Mouse (Mus musculus): ENCODE data around the gene Grcc10. TPM values are rescaled to one million over a fixed set of nuclear protein-coding genes. Genes with fewer than 3 reads are reported as not detected.
A peak's percentile ranks its signal among the peaks of the same experiment; 100 is the strongest.

Grcc10 gene
- 406 and 416 TPM in 2 replicates for polyA plus RNA-seq (2015; fragmentation: Nextera tagmentation; extraction: Ambion mirVana)

- peak within 1 kb of the TSS; percentile 63 for H3K4me3 ChIP-seq
- H3K9me3 ChIP-seq, result no peaks in the 10 kb centered on the region
- peak within 1 kb of the TSS; percentile 89 for H3K9ac ChIP-seq
- H3K4me1 ChIP-seq, result peaks cover 37% of the 10 kb centered on the region
- peak; percentile 86 for ATAC-seq (ENCODE audit: borderline replicate concordance, extremely low read depth, low FRiP score, low TSS enrichment)
- WGBS, result 0% methylated on average over 41 of the region's 41 CpGs
- peaks cover 27% of the 10 kb centered on the region for H3K36me3 ChIP-seq
- peak within 1 kb of the TSS; percentile 99 for H3K27ac ChIP-seq
- peak within 1 kb of the TSS; percentile 84 for H3K4me2 ChIP-seq
- no peaks in the 10 kb centered on the region for H3K27me3 ChIP-seq
Measured at GRCm38 (mm10) chr6:124740888-124741761, at the start of gene Grcc10. Grcc10 (minus strand) TSS chr6:124741374.

DNA sequence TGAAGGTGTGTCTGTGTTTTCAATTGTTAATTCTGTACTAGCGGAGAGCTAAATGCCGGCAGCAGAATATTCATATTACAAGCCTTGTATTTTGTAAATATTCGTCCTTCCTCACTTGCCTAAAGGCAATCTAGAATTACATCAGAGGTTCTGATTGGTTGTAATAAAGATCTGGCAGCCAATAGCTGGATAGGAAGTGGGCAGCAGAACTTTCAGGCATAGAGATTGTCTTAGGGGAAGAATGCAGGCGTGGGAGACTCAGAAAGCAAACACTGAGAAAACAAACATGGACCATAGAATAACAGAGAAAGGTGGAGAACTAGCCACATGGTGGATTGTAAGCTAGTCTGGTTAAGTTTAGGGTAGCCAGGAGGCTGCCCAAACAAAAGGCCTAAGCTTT lies 48.9 kb upstream of the Grcc10 start:
- H3K27ac ChIP-seq, result no peak overlapping the region
- no peak overlapping the region for H3K4me3 ChIP-seq
- 48% methylated on average over 4 of the region's 4 CpGs for WGBS
- H3K4me1 ChIP-seq, result no peaks in the 10 kb centered on the region
- no peaks in the 10 kb centered on the region for H3K27me3 ChIP-seq
- H3K36me3 ChIP-seq, result no peaks in the 10 kb centered on the region
- H3K9ac ChIP-seq, result no peak overlapping the region
- no peaks in the 10 kb centered on the region for H3K9me3 ChIP-seq
- ATAC-seq (ENCODE audit: borderline replicate concordance, extremely low read depth, low FRiP score, low TSS enrichment), result no peak
- no peak overlapping the region for H3K4me2 ChIP-seq

DNA sequence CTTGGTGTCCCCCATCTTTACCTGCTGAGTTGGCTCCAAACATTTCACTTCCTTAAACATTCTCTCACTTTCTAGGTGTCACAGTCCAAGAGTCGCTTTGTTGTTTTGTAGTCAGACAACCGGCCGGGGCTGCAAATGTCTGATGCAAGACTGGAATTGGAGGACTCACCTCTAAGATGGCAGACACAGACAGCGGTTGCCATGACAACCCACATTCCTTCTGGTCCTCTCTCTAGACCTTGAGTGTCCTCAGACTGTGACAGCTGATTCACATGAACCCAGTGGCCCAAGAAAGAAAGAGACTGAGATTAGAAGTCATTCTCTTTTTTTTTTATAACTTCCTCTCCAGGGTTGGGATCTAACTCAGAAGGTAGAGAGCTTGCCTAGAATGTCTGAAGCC lies 48.3 kb upstream of the Grcc10 start:
- 69% methylated on average over 4 of the region's 4 CpGs for WGBS
- no peaks in the 10 kb centered on the region for H3K4me1 ChIP-seq

DNA sequence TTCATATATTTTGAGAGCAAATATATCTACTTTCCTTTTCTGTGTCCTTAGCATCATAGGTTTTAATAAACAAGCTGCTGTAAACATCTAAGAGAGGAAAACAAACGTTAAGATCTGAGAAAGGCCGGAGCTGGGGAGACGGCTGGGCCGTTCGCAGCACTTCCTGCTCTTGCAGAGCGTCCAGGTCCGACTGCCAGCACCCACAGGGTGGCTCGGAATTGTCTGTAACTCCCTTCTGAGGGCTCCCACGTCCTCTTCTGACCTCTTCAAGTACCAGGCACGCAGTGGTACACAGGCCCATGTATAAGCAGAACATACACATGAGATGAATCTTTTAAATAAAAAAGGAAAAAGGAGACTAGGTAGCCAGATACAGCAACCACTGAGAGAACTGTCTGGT lies 46.5 kb upstream of the Grcc10 start:
- WGBS, result 62% methylated on average over 10 of the region's 10 CpGs
- Histone ChIP-seq H3K9me3 (no peaks in the 10 kb centered on the region), H3K4me2 (no peak overlapping the region), H3K27ac (no peak overlapping the region), H3K4me3 (no peak overlapping the region), H3K4me1 (0 out of 2 replicates have a peak, but pooled peaks cover 3% of the 10 kb centered on the region), H3K9ac (no peak overlapping the region), H3K27me3 (no peaks in the 10 kb centered on the region), H3K36me3 (no peaks in the 10 kb centered on the region)
- ATAC-seq (ENCODE audit: borderline replicate concordance, extremely low read depth, low FRiP score, low TSS enrichment), result no peak

More for the DNA sequence above, 48.3 kb upstream of the Grcc10 start:
- no peak for ATAC-seq (ENCODE audit: borderline replicate concordance, extremely low read depth, low FRiP score, low TSS enrichment)
- Histone ChIP-seq H3K27me3 (no peaks in the 10 kb centered on the region), H3K4me2 (no peak overlapping the region), H3K9ac (no peak overlapping the region), H3K36me3 (no peaks in the 10 kb centered on the region), H3K9me3 (no peaks in the 10 kb centered on the region), H3K4me3 (no peak overlapping the region), H3K27ac (no peak overlapping the region; the same call in 1 of the 2 replicates)

DNA sequence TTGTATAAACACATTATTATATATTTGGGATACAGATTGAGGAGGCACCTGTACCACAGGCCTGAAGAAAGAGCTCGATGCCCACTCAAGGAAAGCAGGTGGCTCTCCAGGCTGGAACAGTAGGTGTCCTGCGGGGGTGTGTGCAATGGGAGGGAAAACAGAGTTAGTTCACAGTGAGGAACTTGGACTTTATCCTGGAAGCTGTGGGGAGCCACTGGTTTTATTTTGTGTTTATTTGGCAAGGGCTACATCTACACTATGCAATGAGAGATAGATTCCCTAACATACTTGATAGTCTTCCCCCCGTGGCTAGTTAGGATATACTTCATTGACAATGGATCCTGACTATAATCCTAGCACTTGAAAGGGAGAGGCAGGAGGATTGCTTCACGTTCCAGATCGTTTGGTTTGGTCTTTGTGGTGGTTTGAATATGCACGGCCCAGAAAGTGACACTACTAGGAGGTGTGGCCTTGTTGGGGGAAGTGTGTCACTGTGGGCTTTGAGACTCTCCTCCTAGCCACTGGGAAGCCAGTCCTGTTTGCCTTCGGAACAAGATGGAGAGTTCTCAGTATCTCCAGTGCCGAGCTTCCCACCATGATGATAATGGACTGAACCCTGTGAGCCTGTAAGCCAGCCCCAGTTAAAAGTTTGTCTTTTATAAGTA lies 45.7 kb upstream of the Grcc10 start:
- 45% methylated on average over 8 of the region's 8 CpGs for WGBS
- H3K4me2 ChIP-seq, result no peak overlapping the region

GRCm38 (mm10) chr6:124782436-124782835 lies 41.3 kb upstream of the Grcc10 start:
- Histone ChIP-seq H3K9ac (no peak overlapping the region), H3K4me2 (peak overlapping the region; percentile 36), H3K4me1 (peaks cover 17% of the 10 kb centered on the region), H3K36me3 (no peaks in the 10 kb centered on the region), H3K27me3 (peaks cover 12% of the 10 kb centered on the region), H3K4me3 (peak overlapping the region; percentile 27), H3K27ac (no peak overlapping the region), H3K9me3 (no peaks in the 10 kb centered on the region)
- peak; percentile 50; the same call in 1 of the 2 replicates for ATAC-seq (ENCODE audit: borderline replicate concordance, extremely low read depth, low FRiP score, low TSS enrichment)
- 20% methylated on average over 6 of the region's 6 CpGs for WGBS

More for the DNA sequence above, 45.7 kb upstream of the Grcc10 start:
- H3K4me3 ChIP-seq, result no peak overlapping the region
- no peaks in the 10 kb centered on the region for H3K9me3 ChIP-seq
- ATAC-seq (ENCODE audit: borderline replicate concordance, extremely low read depth, low FRiP score, low TSS enrichment), result no peak
- H3K36me3 ChIP-seq, result no peaks in the 10 kb centered on the region
- 0 out of 2 replicates have a peak, but pooled peaks cover 6% of the 10 kb centered on the region for H3K4me1 ChIP-seq
- no peak overlapping the region for H3K9ac ChIP-seq
- H3K27me3 ChIP-seq, result no peaks in the 10 kb centered on the region
- no peak overlapping the region for H3K27ac ChIP-seq

GRCm38 (mm10) chr6:124780917-124781316 lies 39.7 kb upstream of the Grcc10 start:
- Histone ChIP-seq H3K9me3 (no peaks in the 10 kb centered on the region), H3K4me1 (peaks cover 17% of the 10 kb centered on the region), H3K9ac (no peak overlapping the region), H3K4me3 (no peak overlapping the region), H3K4me2 (no peak overlapping the region), H3K27me3 (peaks cover 12% of the 10 kb centered on the region), H3K36me3 (no peaks in the 10 kb centered on the region), H3K27ac (no peak overlapping the region)
- 82% methylated on average over 7 of the region's 7 CpGs for WGBS
- no peak for ATAC-seq (ENCODE audit: borderline replicate concordance, extremely low read depth, low FRiP score, low TSS enrichment)

DNA sequence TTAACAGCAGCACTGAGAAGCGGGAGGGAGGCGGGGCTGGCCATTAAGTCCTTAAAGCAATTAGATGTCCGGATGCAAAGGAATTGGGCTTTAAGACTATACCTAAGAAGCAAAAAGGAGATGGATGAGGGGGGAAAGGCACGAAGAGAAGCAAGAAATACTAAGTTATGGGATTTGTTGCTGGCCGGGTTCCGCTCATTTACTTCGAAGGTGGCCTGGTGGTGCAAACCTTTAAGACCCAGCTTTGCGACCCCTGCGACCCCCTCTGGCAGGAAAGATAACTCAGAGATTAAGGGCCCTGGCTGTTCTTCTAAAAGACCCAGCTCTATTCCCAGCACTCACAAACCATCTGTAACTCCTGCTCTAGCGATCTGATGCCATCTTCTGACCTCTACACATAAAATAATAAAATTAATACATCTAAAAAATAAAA lies 38.8 kb upstream of the Grcc10 start:
- 0 out of 2 replicates have a peak, but pooled peaks have one; percentile 5 for ATAC-seq (ENCODE audit: borderline replicate concordance, extremely low read depth, low FRiP score, low TSS enrichment)
- Histone ChIP-seq H3K27ac (no peak overlapping the region), H3K4me2 (peak overlapping the region; percentile 77), H3K4me3 (peak overlapping the region; percentile 40), H3K9ac (0 out of 2 replicates have a peak overlapping the region, but pooled peaks have one; percentile 8), H3K36me3 (no peaks in the 10 kb centered on the region), H3K9me3 (no peaks in the 10 kb centered on the region), H3K4me1 (peaks cover 17% of the 10 kb centered on the region), H3K27me3 (peaks cover 12% of the 10 kb centered on the region)
- 13% methylated on average over 10 of the region's 10 CpGs for WGBS

DNA sequence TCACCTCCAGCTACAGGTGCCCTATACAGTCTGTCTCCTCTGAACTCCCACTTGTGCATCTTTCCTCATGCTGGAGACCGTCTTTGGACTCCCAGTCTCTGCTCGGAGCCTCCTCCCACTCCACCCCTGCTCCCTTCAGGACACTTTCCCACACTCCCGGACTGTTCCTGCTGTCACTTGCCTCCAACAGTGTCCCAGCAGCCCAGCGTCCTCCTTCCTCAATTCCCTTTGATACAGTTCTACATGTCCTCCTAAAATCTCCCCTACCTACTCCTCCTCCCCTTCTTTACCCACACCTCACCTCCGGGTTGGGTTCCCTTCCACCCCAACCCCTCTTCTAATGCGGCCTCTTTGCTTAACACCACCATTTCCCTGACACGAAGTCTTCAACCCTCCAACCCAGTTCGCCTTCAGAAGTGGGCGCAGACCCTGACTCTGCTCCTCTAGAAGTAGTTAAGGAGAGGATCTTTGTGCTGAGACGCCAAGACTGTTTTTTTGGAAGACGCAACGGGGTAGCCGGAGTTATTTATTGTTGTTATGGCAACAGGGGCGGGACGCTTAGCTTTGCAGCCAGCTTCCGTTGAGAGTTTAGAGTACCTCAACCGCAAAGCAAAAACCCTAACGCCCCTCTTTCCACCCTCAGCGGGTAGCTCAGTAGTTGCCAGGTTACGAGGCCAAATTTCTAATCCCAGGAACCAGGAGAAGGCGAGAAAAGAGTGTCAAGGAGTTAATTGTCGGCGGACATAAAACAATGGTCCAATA lies 38.2 kb upstream of the Grcc10 start, which contains the start of gene Lrrc23:
Gene Lrrc23 (minus strand): TSS at position 506 of the 762 bp plus-strand sequence.
- Histone ChIP-seq H3K9ac (0 out of 2 replicates have a peak within 1 kb of the TSS, but pooled peaks have one; percentile 8), H3K9me3 (no peaks in the 10 kb centered on the region), H3K4me2 (peak within 1 kb of the TSS; percentile 77), H3K4me3 (peak within 1 kb of the TSS; percentile 40), H3K27me3 (peaks cover 12% of the 10 kb centered on the region), H3K36me3 (no peaks in the 10 kb centered on the region), H3K4me1 (peaks cover 17% of the 10 kb centered on the region), H3K27ac (no peak within 1 kb of the TSS)
- peak; percentile 39; the same call in 1 of the 2 replicates for ATAC-seq (ENCODE audit: borderline replicate concordance, extremely low read depth, low FRiP score, low TSS enrichment)
- 1% methylated on average over 23 of the region's 23 CpGs for WGBS

DNA sequence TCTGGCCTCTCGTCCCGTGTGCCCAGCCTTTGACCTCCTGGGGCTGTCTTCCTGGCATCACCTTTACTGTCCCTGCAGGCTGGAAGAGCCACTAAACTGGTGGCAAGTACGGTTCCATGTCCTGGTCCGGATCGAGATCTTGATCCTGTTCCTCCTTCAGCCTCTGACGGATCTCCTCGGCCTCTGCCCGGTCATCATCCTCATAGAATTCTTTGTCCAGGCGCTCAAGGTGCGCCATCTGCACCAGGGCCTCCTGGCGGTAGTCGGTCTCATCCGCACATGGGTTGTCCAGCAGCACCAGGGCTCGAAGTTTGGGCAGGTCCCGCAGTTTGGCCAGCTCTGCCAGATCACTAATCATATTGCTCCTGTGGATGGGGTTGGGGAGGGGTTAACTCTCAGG lies 29.3 kb upstream of the Grcc10 start:
- Histone ChIP-seq H3K36me3 (no peaks in the 10 kb centered on the region), H3K9me3 (no peaks in the 10 kb centered on the region), H3K4me3 (no peak overlapping the region), H3K27ac (no peak overlapping the region), H3K27me3 (peaks cover 19% of the 10 kb centered on the region), H3K4me1 (peaks cover 21% of the 10 kb centered on the region), H3K9ac (no peak overlapping the region), H3K4me2 (no peak overlapping the region)
- 81% methylated on average over 15 of the region's 15 CpGs for WGBS
- no peak for ATAC-seq (ENCODE audit: borderline replicate concordance, extremely low read depth, low FRiP score, low TSS enrichment)

- peaks cover 21% of the 10 kb centered on the region for H3K4me1 ChIP-seq
- H3K36me3 ChIP-seq, result no peaks in the 10 kb centered on the region
- 43% methylated on average over 7 of the region's 7 CpGs for WGBS
- H3K9ac ChIP-seq, result peak overlapping the region; percentile 58; the same call in 1 of the 2 replicates
- H3K4me3 ChIP-seq, result peak overlapping the region; percentile 49; the same call in 1 of the 2 replicates
- H3K27ac ChIP-seq, result no peak overlapping the region
- peaks cover 19% of the 10 kb centered on the region for H3K27me3 ChIP-seq
- H3K9me3 ChIP-seq, result no peaks in the 10 kb centered on the region
- ATAC-seq (ENCODE audit: borderline replicate concordance, extremely low read depth, low FRiP score, low TSS enrichment), result no peak
- peak overlapping the region; percentile 97 for H3K4me2 ChIP-seq
Measured at GRCm38 (mm10) chr6:124770013-124770412, 28.8 kb upstream of the Grcc10 start.

Measured in lung, embryonic 15.5 days (tissue).